Mouse (Mus musculus) MEL (cell line): ENCODE data around the gene Gas1. TPM values are rescaled to one million over a fixed set of nuclear protein-coding genes. Genes with fewer than 3 reads are reported as not detected.

Experiments used
- DNase-seq: peaks from one replicate; pipeline ENCODE4 v3.0.0; 2011; ENCODE audit warnings: low read depth, low spot score
- H3K27ac ChIP-seq: 2 replicates; pipeline ENCODE4 v1.5.1; 2012; ENCODE audit warnings: low read depth, mild to moderate bottlenecking, control low read depth, low read length, moderate library complexity; ENCODE audit not compliant: control insufficient read depth
- H3K27me3 ChIP-seq, 2 experiments: fragments of 150-350 bp in 1 of 2; sonication (generic) in 1 of 2; 2 replicates each; pipeline ENCODE4 v1.6.1; 2012; ENCODE audit warnings: low read length in 2 of 2, mild to moderate bottlenecking in 2 of 2, improper control_type of control experiment in 1 of 2, moderate library complexity in 1 of 2; ENCODE audit not compliant: insufficient read depth in 2 of 2, control insufficient read depth in 1 of 2
- H3K36me3 ChIP-seq, 2 experiments: 2 replicates each; pipeline ENCODE4 v1.6.1; 2012 to 2014; ENCODE audit warnings: low read length in 2 of 2, improper control_type of control experiment in 1 of 2, inconsistent platforms in 1 of 2, mild to moderate bottlenecking in 1 of 2; ENCODE audit not compliant: insufficient read depth in 2 of 2, control insufficient read depth in 1 of 2
- H3K4me1 ChIP-seq, 2 experiments: fragments of 150-350 bp in 1 of 2; sonication (generic) in 1 of 2; 2 replicates each; pipeline ENCODE4 v1.6.1; 2012; ENCODE audit warnings: low read length in 2 of 2, improper control_type of control experiment in 1 of 2, mild to moderate bottlenecking in 1 of 2; ENCODE audit not compliant: insufficient read depth in 2 of 2, control insufficient read depth in 1 of 2
- H3K4me3 ChIP-seq, 2 experiments: fragments of 150-350 bp in 1 of 2; sonication (generic) in 1 of 2; 2 replicates each; pipeline ENCODE4 v1.5.1; 2012; ENCODE audit warnings: low read depth in 2 of 2, low read length in 2 of 2, mild to moderate bottlenecking in 2 of 2, moderate library complexity in 2 of 2, control low read depth in 1 of 2, improper control_type of control experiment in 1 of 2; ENCODE audit not compliant: control insufficient read depth in 1 of 2, insufficient read depth in 1 of 2
- H3K79me2 ChIP-seq: 2 replicates; pipeline ENCODE4 v1.6.1; 2012; ENCODE audit warnings: mild to moderate bottlenecking, low read length, moderate library complexity; ENCODE audit not compliant: control insufficient read depth, poor library complexity, insufficient read depth
- H3K9ac ChIP-seq: 2 replicates; pipeline ENCODE4 v1.6.1; 2012; ENCODE audit warnings: low read depth, mild to moderate bottlenecking, control low read depth, low read length, moderate library complexity; ENCODE audit not compliant: control insufficient read depth, poor library complexity, severe bottlenecking
- H3K9me3 ChIP-seq: fragments of 150-350 bp; sonication (generic); replicated peaks from 2 replicates; pipeline ENCODE4 v1.6.1; 2012; ENCODE audit warnings: mild to moderate bottlenecking, low read length, improper control_type of control experiment, moderate library complexity; ENCODE audit not compliant: insufficient read depth
- CHD1 ChIP-seq: IDR thresholded peaks from 2 replicates; pipeline ENCODE4 v1.6.1; 2012; ENCODE audit warnings: low read depth, mild to moderate bottlenecking, inconsistent platforms, low read length, improper control_type of control experiment
- CHD2 ChIP-seq: IDR thresholded peaks from 2 replicates; pipeline ENCODE4 v1.6.1; 2011; ENCODE audit warnings: low read length, improper control_type of control experiment
- E2F4 ChIP-seq: IDR thresholded peaks from 2 replicates; pipeline ENCODE4 v1.6.1; 2011; ENCODE audit warnings: low read depth, low read length, improper control_type of control experiment, borderline replicate concordance
- ETS1 ChIP-seq: IDR thresholded peaks from 2 replicates; pipeline ENCODE4 v1.6.1; 2012; ENCODE audit warnings: low read depth, mild to moderate bottlenecking, inconsistent platforms, low read length, improper control_type of control experiment, moderate library complexity
- GABPA ChIP-seq: IDR thresholded peaks from 2 replicates; pipeline ENCODE4 v1.6.1; 2012; ENCODE audit warnings: low read depth, mild to moderate bottlenecking, inconsistent platforms, low read length, improper control_type of control experiment, moderate library complexity
- MAFK ChIP-seq: IDR thresholded peaks from 2 replicates; pipeline ENCODE4 v1.6.1; 2011; ENCODE audit warnings: low read depth, mild to moderate bottlenecking, low read length, improper control_type of control experiment, borderline replicate concordance
- MAX ChIP-seq: IDR thresholded peaks from 2 replicates; pipeline ENCODE4 v1.6.1; 2011; ENCODE audit warnings: low read length, improper control_type of control experiment
- MAZ ChIP-seq: IDR thresholded peaks from 2 replicates; pipeline ENCODE4 v1.6.1; 2012; ENCODE audit warnings: low read depth, mild to moderate bottlenecking, inconsistent platforms, low read length, improper control_type of control experiment
- MEF2A ChIP-seq: IDR thresholded peaks from 2 replicates; pipeline ENCODE4 v1.6.1; 2014; ENCODE audit warnings: low read depth, mild to moderate bottlenecking, inconsistent platforms, low read length, improper control_type of control experiment; ENCODE audit not compliant: poor library complexity, insufficient replicate concordance, severe bottlenecking; ENCODE audit errors: extremely low read depth
- MYC ChIP-seq: IDR thresholded peaks from 2 replicates; pipeline ENCODE4 v1.6.1; 2011; ENCODE audit warnings: low read depth, mild to moderate bottlenecking, low read length, improper control_type of control experiment, moderate library complexity
- POLR2A ChIP-seq, 2 experiments: IDR thresholded peaks; 2 replicates each; pipeline ENCODE4 v1.6.1; 2011 to 2012; ENCODE audit warnings: low read length in 2 of 2, mild to moderate bottlenecking in 2 of 2, control low read depth in 1 of 2, improper control_type of control experiment in 1 of 2, low read depth in 1 of 2, moderate library complexity in 1 of 2; ENCODE audit not compliant: control insufficient read depth in 1 of 2, insufficient read depth in 1 of 2, poor library complexity in 1 of 2
- RCOR1 ChIP-seq: IDR thresholded peaks from 2 replicates; pipeline ENCODE4 v1.6.1; 2012; ENCODE audit warnings: low read depth, mild to moderate bottlenecking, inconsistent platforms, low read length, improper control_type of control experiment
- SIN3A ChIP-seq: IDR thresholded peaks from 2 replicates; pipeline ENCODE4 v1.6.1; 2012; ENCODE audit warnings: low read length, improper control_type of control experiment, inconsistent platforms
- TBP ChIP-seq: IDR thresholded peaks from 2 replicates; pipeline ENCODE4 v1.8.0; 2011; ENCODE audit warnings: low read depth, low read length, improper control_type of control experiment
- TCF12 ChIP-seq: IDR thresholded peaks from 2 replicates; pipeline ENCODE4 v1.6.1; 2014; ENCODE audit warnings: low read depth, mild to moderate bottlenecking, inconsistent platforms, low read length, improper control_type of control experiment, moderate library complexity
- UBTF ChIP-seq: IDR thresholded peaks from 2 replicates; pipeline ENCODE4 v1.6.1; 2012; ENCODE audit warnings: low read depth, mild to moderate bottlenecking, inconsistent platforms, low read length, improper control_type of control experiment, moderate library complexity, borderline replicate concordance; ENCODE audit not compliant: insufficient read depth
- USF2 ChIP-seq, 2 experiments: IDR thresholded peaks; 2 replicates each; pipeline ENCODE4 v1.6.1; 2011 to 2012; ENCODE audit warnings: improper control_type of control experiment in 2 of 2, low read length in 2 of 2, borderline replicate concordance in 1 of 2, inconsistent platforms in 1 of 2, low read depth in 1 of 2, mild to moderate bottlenecking in 1 of 2; ENCODE audit not compliant: insufficient read depth in 1 of 2
- ZMIZ1 ChIP-seq: IDR thresholded peaks from 2 replicates; pipeline ENCODE4 v1.6.1; 2012; ENCODE audit warnings: low read depth, mild to moderate bottlenecking, inconsistent platforms, low read length, improper control_type of control experiment, moderate library complexity
- ZNF384 ChIP-seq: IDR thresholded peaks from 2 replicates; pipeline ENCODE4 v1.6.1; 2012; ENCODE audit warnings: low read depth, mild to moderate bottlenecking, inconsistent platforms, low read length, improper control_type of control experiment
- polyA plus RNA-seq, 2 experiments: library from polyadenylated mRNA; stranded (reverse) in 1 of 2; unstranded in 1 of 2; fragments of >175 nt in 1 of 2; fragments of >200 nt in 1 of 2; gene quantifications; 2 replicates each; pipeline versions ENCODE4 v1.2.1 to v1.2.4; 2012; ENCODE audit warnings: low replicate concordance in 2 of 2, low read depth in 1 of 2; ENCODE audit not compliant: insufficient read length in 2 of 2, insufficient read depth in 1 of 2, missing spikeins in 1 of 2
- total RNA-seq: library from RNA; depleted of rRNA; stranded (reverse); fragments of 300-350 nt; gene quantifications from 2 replicates; pipeline ENCODE4 v1.2.3, GENCODE M21; 2012

Gene Gas1
- total and polyA plus RNA-seq, 3 experiments, result not detected

GRCm38 (mm10) chr13:60147857-60148181 lies 29.3 kb downstream of the Gas1 start:
- DNase-seq, result no peak
- Histone ChIP-seq H3K79me2 (no peaks in the 10 kb centered on the region), H3K4me1 (no peaks in the 10 kb centered on the region), H3K27me3 (no peaks in the 10 kb centered on the region), H3K4me3 (no peak overlapping the region), H3K9ac (no peak overlapping the region), H3K9me3 (no peaks in the 10 kb centered on the region), H3K27ac (no peak overlapping the region), H3K36me3 (no peaks in the 10 kb centered on the region)
- no peak for TF ChIP-seq CHD2
- no peak for TF ChIP-seq MAX
- no peak for TF ChIP-seq TBP
- TF ChIP-seq GABPA, result no peak
- no peak for TF ChIP-seq TCF12
- no peak for TF ChIP-seq MAZ
- TF ChIP-seq CHD1, result no peak
- TF ChIP-seq POLR2A (IDR thresholded peaks at IDR 0.05; ENCODE audit: control insufficient read depth in 1 of 2, insufficient read depth in 1 of 2, low read depth in 1 of 2, low read length in 2 of 2, poor library complexity in 1 of 2), result no peak
- TF ChIP-seq RCOR1, result no peak
- TF ChIP-seq ZNF384, result no peak
- TF ChIP-seq MYC, result no peak
- no peak for TF ChIP-seq USF2 (IDR thresholded peaks at IDR 0.05; ENCODE audit: borderline replicate concordance in 1 of 2, insufficient read depth in 1 of 2, low read depth in 1 of 2, low read length in 2 of 2)
- no peak for TF ChIP-seq ETS1
- no peak for TF ChIP-seq UBTF
- no peak for TF ChIP-seq MEF2A
- TF ChIP-seq SIN3A, result no peak
- TF ChIP-seq ZMIZ1, result no peak
- TF ChIP-seq MAFK, result no peak
- TF ChIP-seq E2F4, result no peak

- no peaks in the 10 kb centered on the region for H3K4me1 ChIP-seq
- TF ChIP-seq MAFK (no peak), UBTF (no peak)
- no peak overlapping the region for H3K4me3 ChIP-seq
- no peak overlapping the region for H3K27ac ChIP-seq
- no peak overlapping the region for H3K9ac ChIP-seq
- H3K36me3 ChIP-seq, result no peaks in the 10 kb centered on the region
- no peaks in the 10 kb centered on the region for H3K9me3 ChIP-seq
- H3K27me3 ChIP-seq, result no peaks in the 10 kb centered on the region
- no peaks in the 10 kb centered on the region for H3K79me2 ChIP-seq
- no peak for DNase-seq
These were observed 29.9 kb downstream of the Gas1 start for GRCm38 (mm10) chr13:60146994-60147856.
